Mouse (Mus musculus) kidney, adult 2 months (tissue): ENCODE results near the gene Mcfd2.

Source experiments
- CTCF ChIP-seq: fragments of 200-500 bp; conservative IDR thresholded peaks from 2 replicates; pipeline ENCODE4 v1.5.1; 2011; ENCODE audit warnings: low read depth, mild to moderate bottlenecking, control low read depth, low read length, moderate library complexity, mixed read lengths; ENCODE audit not compliant: insufficient read depth, insufficient read length
- POLR2A ChIP-seq: fragments of 200-500 bp; IDR thresholded peaks from one replicate; pipeline ENCODE4 v1.6.1; 2011; ENCODE audit warnings: low read depth, low read length, control low read depth

- TF ChIP-seq CTCF (no peak), POLR2A (no peak)
Measured at GRCm38 (mm10) chr17:87291782-87292181, 26.0 kb upstream of the Mcfd2 start.
